Mouse (Mus musculus): ENCODE measurements around the gene Myod1.

The Myod1 gene

DNA sequence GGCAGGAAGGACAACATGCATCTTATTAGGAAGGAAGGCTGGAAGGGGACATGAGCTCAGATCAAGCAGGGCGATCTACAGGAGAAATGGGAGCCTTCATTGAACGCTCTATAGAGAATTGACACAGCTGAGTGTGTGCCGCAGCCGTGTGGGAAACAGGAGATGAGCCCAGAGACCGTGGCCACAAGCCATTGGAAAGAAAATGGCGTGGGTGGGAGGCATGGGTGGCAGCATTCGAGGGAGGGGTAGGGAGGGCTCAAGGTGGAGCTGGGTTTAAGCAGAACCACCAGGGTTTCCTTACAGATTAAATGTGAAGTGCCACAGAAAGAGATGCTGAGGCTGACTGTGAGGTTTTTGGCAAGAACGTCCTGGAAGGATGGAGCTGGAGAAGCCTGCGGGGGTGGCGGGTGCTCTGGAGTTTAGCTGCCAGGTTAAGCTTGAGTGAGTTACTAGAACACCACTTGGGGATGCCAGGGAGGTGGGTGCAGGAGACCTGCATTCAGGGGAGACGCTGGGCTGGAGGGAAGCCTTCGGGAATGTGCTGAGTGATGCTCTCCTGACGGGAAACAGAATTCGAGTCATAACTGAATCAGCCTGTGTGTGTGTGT is 39.6 kb downstream of the Myod1 start:
- DNase-seq (ENCODE audit: low read depth), result no peak

DNA sequence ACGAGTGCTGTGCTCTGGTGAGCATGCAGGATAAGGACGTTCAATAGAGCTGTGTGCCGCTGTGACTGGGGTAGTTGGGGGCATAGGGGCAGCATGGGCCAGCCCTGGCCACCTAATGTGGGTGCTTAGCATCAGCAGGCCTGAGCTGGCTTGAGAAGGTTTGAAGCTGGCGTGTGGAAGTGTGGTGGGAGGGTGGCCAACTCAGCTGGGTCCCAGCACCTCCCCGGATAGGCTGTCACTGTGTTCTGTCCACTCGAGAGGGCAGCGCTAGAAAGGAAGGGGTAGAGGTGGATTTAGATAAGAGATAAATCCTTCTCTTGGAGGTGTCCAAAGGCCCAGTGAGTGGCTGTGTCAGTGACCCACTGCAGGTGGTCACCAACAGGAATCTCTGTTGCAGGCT is 41.2 kb downstream of the Myod1 start:
- DNase-seq (ENCODE audit: low read depth), result no peak

DNA sequence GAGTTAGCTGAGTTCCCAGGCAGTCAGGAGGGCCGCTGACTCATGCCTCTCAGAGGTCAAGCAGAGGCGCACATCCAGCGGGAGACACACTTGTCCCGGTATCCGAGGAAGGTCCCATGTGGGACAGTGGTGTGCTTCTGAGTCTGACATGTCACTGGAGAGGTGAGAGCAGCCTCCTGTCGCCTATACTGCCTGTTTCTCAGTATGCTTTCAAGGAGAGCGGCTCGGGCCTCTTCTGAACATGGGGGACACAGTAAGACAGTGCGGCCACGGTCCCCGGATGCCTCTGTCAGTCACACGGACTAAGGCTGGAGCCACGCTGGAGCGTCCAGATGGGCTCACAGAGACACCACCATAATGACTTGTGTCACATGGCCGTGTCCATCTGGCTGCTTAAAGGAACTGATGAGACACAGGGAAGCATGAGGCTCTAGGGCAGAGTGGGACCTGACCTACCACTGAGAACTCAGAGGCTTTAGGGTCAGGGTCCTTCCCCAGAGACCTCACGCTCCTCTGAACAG is 41.9 kb downstream of the Myod1 start:
- DNase-seq (ENCODE audit: low read depth), result no peak

DNA sequence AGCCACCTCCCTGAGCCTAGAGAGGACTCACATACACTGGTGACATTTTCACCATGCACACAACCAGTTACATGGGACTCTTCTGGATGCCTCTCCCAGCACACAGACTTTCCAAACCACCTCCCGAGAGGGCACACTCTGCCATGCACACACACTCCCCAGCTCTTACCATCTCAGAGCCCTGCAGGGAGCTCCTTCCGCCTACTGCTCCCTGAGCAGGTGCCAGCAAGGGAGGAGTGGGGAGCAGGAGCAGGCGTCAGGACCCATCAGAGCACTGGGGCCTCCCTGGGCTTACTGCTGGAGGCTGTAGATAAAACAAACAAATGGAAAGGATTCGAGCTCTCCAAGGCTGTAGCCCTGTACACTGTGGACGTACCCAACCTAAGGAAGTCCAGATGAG is 45.3 kb downstream of the Myod1 start:
- no peak for DNase-seq (ENCODE audit: low read depth)

DNA sequence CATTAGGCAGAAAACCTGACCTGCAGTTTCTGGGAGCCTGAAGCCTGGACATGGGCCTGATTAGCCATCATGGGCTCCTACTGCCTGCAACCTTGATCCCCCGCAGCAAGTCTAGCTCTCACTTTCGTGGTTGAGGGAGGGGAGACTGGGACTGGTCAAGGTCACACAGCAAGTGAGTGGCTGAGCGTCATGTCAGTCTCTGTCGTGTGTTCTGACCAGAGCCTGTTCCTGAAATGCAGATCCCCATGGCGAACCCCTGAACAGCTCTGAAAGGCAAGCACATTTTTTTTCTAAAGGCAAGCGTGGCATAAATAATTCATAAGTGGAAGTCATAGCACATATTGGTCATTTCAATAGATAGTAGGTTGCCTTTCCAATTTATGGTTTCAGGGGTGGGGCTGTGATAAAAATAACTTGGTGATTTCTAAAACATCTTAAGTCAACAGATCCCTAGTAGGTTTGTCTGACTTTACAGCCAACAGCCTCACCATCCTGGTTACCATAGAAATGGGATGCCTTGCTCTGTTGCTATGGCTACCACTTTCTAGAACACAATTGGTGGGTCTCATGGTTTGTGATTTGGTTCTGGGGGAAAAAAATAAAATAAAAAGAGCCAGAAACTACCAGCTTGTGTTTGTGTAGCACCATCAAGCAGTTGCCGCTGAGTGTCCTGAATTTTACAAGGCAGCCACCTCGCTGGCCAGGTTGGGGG is 45.9 kb downstream of the Myod1 start:
- DNase-seq (ENCODE audit: low read depth), result no peak

DNA sequence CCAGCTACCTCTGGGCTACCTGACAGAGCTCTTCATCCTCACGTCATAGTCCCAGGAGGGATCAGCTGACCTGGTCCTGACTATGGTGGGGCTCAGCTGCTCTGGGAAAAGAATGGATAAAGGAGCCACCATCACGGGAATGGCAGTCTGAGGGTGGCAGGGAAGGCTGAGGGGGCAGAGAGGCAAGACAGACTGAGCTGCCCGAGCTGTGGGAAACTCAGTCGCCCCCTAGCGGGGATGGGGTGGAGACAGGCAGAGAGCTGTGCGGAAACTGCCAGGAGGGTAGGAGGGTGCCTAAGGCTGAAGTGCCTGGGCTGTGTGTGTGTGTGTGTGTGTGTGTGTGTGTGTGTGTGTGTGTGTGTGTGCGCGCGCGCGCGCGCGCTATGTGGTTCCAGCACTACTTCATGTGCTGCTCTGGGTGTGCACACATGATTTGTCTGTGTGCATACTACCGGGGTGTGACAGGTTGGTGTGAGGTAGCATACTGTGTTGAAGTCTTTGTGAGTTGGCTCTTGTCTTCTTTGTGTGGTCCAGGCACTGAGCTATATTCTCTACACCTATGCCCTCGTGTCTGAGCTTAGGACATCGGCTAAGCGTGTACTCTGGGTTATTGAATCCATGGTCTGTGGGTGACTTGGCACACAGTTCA is 46.6 kb downstream of the Myod1 start:
- no peak for DNase-seq (ENCODE audit: low read depth)

DNA sequence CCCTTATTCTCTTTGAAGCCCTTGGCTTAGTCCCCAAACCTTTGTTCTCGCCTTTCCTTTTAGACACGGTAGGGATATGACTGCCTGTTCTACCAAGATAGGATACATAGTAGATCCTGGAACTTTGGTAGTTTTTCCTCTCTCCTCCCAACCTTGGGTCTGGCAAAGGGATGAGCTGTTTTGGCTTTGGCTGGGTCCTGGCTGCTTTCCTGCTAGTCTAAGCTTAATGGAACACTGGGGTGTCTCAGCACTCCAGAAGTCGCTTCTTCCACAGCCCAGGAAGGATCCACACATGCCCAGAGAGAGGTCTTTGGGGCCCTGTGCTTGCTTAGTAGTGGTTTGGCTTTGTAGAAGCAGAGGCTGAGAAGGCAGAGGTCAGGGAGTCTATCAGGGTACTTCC is 47.7 kb downstream of the Myod1 start:
- no peak for DNase-seq (ENCODE audit: low read depth)

DNA sequence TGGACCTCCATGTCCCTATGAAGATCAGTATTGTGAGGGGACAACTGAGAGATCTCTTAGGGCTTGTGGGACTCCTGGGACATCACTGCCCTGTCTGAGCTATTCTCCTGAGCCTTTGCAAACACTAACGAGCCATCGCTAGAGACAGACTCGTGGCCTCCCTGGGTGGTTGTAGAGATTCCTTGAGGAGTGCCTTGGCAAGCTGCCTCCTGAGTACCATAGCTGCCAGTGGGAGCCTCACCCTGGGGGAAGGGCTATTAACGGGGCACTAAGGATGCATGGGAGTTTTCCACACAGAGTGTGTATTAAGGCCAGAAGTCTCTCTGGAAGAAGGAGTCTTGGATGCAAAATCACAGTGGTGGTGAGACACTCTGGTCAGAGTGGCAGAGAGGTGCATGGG is 48.7 kb downstream of the Myod1 start:
- DNase-seq (ENCODE audit: low read depth), result no peak

All from fibroblast of lung, adult 2 months (primary cell).